Mouse (Mus musculus) layer of hippocampus, adult 9-10 months (tissue): Measurements from ENCODE around the gene Ugt1a6a.
A peak's percentile ranks its signal among the peaks of the same experiment; 100 is the strongest.
"Not testable (repeated sequence)": the region's sequence is repeated elsewhere in the genome, so short reads cannot be mapped to it uniquely, and the experiment has no call there.

Experiments
- DNase-seq: peaks from one replicate; pipeline ENCODE4 v3.0.0; 2022; ENCODE audit warnings: low spot score

The Ugt1a6a gene

DNA sequence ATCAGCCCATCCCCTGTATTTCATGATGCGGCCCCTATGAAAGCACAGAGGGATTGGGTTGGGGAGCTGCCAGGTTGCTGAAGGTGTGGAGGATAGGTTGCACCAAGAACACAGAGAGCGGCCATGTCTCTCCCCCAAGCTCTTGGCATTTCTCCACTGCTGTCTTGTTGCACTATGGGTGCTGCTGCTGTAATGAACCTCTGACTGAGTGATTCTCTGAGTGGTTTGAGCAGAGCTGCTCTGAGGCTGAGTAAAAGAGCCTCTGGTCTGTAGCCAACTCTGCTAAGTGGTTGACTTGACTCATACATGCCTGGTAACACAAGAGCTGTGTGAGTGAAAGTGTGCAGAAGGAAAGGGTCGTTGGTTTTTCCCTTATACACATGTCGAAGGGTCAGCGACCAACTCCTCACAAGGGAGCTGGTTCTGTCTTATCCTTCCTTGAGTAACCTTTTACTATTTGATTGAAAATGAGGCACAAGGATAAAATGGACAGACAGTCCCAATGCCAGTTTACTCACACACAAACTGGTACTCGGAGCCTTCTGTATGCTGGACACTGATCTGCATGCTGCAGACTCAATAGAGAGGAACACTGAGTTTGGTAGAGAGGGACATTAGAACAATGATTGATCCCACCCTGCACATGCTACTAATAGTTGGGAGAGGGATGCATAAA is 758 bp downstream of the Ugt1a6a start:
- not testable (repeated sequence) for DNase-seq

DNA sequence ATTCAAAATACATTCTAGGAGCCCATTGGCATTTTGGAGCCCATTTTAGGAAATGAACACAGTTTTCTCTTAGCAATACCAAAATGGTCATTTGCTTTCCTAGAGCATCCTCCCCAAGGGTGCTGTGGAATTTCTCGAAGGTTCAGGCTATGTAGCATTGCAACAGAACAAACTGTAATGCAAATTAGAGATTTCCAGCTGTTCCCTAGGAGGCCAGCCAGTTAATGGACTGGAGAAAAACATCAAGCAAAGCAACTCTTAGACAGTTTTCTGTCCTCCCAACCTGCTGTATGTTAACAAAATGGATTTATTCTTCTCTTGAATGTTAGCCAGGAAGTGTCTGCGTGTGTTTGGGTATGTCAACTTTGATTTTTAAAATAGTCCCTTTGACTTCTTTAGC is 2.0 kb downstream of the Ugt1a6a start:
- DNase-seq: no peak

DNA sequence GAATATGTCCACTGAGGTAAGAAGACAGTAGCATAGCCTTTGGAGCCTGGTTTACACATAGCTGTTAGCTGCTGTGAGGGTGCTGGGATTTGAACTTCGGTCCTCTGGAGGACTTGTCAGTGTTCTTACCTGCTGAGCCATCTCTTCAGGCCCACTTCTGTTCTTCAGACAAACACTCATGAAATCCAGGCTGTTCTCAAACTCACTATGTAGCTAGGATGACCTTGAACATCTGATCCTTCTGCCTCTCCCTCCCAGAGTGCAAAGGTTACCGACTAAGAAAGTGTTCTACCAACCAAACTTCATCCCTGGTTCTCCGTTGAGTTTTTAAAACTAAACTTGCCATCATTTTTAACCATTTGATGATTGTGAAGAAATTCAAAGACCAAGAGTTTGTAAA is 2.7 kb downstream of the Ugt1a6a start:
- no peak for DNase-seq

DNA sequence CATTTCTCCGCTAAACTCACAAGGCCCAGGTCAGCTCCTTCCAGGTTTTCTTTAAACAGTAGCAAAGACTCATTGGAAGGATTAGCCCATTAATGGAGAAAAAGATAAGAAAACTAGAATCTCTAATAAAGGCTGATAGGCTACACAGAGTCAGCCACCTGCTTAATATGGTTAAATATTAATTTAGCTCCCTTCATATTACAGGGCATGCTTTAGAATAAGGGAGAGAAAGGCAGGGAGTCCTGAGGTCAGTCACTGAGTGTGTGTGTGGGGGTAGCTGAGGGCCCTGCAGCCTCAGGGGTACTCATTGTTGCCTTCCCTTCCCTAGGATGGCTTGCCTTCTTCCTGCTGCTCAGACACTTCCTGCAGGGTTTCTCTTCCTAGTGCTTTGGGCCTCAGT is 3.5 kb downstream of the Ugt1a6a start:
- DNase-seq: no peak

DNA sequence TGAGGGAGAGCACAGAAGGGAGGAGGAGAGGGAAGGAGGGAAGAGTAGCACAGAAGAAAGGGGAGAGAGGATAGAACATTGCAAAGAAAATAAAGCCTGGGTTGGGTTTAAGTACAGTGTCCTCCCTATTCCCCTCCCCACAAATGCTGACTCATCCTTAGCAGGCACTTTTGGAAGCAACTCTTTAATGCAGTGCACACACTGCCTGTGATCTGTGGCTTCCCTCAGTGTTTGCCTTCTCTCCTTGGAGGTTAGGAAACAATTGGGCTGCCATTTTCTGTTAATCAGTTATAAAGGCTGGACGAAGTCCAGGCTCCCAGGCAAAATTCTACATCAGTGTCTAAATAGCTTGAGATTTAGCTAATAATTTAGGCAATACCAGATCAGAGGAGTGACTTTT is 5.9 kb downstream of the Ugt1a6a start:
- not testable (repeated sequence) for DNase-seq

DNA sequence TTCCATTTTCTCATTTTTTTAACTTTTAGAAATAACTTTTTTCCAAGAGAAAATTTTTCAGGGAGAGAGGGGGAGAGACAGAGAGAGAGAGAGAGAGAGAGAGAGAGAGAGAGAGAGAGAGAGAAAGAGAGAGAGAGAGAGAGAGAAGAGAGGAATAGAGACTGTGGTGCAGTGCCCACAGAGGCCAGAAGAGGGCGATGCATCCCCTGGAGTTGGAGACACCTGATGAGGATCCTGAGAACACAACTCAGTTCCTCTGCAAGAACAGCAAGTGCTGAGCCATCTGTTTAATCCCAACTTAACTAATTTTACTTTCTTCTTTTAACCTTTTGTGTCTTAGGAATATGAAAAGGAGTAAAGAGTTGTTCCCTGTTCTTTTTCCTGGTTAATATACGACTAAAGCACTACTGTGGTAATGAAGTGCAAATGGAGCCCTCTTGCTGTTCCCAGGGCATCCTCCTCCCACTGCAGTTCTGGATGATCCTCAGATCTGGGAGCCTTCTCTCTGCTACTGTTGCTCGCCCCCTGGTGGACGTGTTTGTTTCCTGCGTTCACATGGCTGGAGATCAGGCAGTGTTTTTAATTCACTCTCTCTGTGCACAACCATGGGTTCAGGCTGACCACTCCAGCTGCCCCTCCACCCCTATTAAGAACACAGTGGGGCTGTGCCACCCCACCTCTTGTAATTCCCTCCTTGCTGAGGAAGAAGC is 9.5 kb downstream of the Ugt1a6a start:
- DNase-seq: peak; percentile 17

DNA sequence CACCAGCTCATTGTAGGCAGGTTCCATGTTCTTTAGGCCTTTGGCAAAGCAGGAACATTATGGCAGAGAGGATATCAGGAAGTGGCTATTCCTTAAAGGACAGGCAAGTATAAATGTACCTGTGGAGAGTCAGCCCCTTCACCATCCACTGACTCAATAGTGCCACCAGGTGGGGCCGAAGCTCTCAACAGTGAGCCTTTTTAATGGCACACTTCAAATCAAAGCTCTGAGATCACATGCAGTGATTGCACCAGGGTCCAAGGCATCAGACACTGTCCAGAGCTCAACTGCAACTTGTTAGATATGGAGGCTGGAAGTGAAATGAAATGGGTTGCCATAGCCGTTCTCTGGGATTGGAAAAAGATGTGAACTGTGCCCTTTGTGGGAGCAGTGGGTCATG is 10.7 kb downstream of the Ugt1a6a start:
- not testable (repeated sequence) for DNase-seq

DNA sequence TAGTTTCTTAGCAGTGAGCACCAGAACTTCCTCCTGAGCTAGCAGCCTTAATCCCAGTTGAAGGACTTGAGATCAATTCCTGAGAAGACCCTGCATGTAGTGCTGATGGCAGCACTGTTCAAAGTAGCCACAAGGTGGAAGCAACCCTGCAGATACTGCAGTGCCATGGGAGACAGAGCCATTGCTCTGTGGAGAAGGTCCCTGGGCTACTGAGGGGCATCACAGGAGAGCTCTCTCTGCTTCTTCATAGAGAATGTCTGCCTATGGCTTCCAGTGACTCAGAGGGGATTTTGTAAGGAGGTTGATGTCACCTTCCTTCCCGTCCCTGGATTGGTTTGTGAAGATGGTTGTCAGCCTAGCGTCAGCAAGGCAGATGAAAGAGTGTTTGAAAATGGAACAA is 15.5 kb downstream of the Ugt1a6a start:
- not testable (repeated sequence) for DNase-seq

DNA sequence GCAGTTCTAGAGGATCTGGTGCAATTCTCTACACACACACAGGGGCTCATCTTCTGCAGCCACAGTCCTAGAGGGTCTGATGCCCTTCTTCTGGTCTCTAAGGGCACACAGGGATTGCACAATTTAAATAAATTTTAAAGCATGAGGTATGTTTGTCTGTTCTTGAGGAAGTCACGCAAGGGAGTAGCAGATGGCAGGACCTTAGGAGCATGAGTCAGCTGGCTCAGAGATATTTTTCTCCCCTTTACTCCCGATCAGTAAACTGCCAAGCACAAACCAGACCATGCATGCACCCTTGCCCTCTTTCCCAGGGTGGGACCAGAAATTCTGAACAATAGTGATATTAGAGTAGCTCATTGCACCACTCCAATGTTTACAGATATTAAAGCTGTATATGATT is 23.8 kb downstream of the Ugt1a6a start:
- DNase-seq: no peak

DNA sequence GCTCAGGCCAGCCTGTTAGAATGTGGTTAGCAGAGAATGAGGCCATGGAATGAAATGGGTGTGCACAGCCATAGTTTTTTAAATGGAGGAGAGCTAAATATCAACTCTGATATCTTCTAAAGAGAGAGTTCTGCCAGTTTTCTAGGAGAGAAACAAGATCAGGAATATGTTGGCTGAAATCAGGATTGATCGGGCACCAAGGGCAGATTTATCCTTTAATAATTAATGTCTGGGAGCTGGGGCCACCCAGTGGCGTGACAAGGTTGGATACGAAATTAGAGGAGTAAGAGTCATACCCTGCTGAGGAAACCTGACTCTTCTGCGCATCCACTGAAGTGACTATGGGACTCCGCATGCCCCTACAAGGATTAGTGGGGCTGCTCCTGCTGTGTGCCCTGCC is 31.1 kb downstream of the Ugt1a6a start, which contains the start of gene Ugt1a5:
Ugt1a5 (plus strand) TSS at position 302 of the 400 bp plus-strand sequence.
- no peak for DNase-seq

DNA sequence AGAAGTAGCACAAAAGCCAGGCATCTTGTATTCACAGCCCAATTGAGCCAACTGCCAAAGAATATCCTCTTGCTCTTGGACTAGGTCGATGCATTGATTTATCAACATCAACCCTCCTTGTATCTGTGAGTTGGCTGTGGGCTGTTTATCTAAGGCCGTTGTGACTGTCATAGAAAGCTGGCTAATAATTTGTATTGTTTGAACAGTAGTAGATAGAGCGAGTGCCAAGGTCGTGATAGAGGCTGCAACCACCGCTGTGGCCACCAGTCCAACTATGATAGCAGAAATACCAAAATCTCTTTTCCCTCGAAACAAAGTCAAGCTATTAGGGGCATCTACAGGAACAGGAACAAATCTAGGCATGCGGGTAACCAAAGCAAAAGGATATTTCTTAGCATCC is 37.6 kb downstream of the Ugt1a6a start:
- DNase-seq: not testable (repeated sequence)

DNA sequence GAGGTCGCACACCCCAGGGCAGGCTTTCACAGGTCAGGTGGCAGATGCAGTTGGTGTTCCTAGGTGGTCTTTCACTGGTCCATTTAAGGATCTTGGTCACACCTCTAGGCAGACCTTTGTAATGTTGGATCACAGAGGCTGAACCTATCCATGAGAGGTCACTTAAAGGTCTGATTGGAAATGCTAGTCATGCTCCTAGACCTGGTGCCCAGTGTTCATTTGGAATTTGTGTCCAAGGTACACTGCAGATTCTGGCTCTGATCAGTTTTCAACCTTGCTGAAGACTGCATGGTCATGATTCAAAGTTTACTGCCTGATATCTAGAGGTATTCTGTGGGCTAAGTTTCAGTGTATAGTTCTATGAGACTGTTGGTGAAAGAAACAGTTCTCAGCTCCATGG is 45.0 kb downstream of the Ugt1a6a start:
- no peak for DNase-seq

DNA sequence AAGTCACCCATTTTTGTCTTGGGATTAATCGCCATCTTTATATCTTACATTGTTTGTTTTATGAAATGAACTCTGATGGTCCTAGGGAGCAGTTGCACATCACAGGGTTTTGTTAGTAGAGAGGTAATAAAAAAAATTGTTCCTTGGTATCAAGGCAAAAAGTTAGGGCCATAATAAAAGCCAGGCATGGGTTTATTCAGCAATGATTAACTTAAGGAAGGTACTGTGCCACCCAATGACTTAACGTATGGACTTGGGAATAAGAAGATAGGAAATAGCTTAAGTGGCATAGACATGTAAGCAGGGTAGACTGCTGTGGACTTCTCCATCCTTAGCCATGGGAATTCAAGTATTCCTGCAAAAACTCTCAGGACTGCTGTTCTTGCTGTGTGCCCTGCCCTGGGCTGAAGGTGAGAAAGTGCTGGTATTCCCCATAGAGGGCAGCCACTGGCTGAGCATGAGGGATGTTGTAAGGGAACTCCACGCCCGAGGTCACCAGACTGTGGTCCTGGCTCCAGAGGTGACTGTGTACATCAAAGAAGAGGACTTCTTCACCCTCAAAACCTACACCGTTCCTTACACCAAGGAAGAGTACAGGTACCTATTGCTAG is 51.8 kb downstream of the Ugt1a6a start:
- DNase-seq: no peak

DNA sequence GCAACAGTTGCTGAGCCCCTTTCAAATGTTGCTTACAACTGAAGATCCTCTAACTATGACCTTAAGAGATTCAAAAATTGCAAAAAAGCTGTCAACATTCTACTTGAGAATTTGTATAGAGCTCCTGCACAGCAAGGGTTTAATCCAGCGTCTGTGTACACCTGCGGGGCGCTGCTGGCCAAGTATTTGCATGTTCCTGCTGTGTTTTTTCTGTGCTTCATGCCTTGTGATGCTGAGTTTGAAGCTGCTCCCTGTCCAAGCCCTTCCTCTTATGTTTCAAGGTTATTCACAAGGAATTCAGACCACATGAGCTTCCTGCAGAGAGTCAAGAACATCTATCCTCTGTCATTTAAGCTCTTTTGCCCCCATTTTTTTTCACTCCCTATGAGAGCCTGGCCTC is 57.5 kb downstream of the Ugt1a6a start:
- no peak for DNase-seq

DNA sequence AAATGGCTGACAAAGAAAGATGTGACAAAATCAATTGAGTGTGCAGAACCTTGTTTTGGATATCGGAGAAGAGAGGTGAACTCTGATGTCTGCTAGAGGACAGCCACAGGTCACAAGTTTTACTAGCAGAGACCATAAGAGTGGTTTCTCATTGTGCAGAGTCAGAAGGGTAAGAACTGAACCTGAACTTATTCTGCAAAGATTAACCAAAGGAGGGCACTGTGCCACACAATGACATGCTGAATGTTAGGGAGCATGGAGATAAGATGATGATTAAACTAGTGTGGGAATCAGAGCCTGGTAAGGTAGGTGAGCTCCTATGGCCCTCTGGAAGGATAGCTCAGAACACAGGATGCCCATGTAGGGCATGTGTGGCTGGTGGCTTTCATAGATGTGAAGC is 61.1 kb downstream of the Ugt1a6a start:
- no peak for DNase-seq

DNA sequence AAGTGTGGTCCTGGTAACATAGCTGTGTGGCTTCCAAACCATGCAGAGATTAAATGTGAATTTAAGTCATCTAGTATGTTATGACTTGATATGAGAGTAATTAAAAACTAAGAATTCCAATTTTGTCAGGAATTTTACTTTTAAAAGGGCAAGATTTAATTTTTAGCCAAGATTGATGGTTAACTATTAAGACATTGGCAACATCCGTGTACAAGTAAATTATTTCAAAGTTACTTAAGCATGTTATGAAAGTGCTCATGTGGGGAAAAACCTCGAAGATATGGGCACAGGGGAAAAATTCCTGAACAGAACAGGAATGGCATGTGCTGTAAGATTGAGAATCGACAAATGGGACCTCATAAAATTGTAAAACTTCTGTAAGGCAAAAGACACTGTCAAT is 62.8 kb downstream of the Ugt1a6a start:
- no peak for DNase-seq

DNA sequence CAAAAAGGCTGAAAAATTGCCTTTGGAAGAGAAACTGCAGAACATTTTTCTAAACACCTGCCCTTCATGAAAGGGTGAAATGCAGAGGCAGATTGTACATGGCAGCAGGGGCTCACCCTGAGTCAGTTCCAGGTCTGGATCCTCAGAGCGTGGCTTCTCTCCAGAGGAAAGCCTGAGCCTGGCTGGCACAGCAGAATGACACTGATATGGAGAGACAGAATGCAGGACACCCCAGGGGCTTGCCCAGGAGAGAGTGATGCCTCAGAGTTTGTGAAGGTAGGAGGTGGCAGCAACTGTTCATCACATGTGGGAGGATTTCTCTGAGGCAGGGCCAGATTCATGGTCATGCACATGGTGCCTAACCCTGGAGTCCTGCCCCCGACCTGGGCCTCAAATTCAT is 65.4 kb downstream of the Ugt1a6a start:
- DNase-seq: no peak

DNA sequence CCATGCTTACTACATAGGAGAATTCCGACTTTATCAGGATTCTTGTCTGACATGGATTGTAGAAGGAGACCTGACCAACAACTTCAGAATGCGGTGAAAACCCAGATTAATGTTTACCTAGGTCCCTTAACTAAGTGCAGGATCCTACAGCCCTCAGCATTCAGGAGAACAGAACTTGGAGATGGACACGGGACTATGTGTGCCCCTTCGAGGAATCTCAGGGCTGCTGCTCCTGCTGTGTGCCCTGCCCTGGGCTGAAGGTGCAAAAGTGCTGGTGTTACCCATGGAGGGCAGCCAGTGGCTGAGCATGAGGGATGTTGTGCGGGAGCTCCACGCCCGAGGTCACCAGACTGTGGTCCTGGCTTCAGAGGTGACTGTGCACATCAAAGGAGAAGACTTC is 65.8 kb downstream of the Ugt1a6a start, which contains the start of gene Ugt1a2:
Ugt1a2 (plus strand) TSS at position 146 of the 400 bp plus-strand sequence.
- no peak for DNase-seq

DNA sequence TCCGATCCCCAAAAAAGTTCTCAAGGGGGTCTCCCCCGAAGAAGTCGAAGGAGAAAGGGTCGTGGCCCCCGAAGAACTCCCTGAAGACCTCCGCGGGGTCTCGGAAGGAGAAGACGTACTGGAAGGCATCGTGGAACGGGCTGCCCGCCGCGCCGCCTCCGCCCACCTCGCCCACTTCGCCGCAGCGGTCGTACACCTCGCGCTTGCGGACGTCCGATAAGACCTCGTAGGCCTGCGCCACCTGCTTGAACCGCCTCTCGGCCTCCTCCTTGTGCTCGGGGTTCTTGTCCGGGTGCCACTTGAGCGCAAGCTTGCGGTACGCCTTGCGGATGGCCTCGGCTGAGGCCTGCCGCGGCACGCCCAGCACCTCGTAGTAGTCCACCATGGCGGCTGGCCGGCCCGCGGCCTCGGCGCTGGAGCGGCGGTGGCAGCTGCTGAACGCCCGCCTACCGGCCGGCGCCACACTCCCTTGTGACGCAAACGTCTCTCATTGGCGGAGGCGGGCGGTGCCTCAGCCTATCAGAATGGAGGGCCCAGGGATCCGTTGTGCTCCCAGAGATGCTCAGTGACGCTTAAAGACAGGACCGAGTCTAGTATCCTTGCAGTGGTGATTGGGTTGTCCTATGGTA is 70.8 kb downstream of the Ugt1a6a start, which contains the start of gene Dnajb3:
Dnajb3 (minus strand) TSS at position 489 of the 629 bp plus-strand sequence.
- DNase-seq: no peak

DNA sequence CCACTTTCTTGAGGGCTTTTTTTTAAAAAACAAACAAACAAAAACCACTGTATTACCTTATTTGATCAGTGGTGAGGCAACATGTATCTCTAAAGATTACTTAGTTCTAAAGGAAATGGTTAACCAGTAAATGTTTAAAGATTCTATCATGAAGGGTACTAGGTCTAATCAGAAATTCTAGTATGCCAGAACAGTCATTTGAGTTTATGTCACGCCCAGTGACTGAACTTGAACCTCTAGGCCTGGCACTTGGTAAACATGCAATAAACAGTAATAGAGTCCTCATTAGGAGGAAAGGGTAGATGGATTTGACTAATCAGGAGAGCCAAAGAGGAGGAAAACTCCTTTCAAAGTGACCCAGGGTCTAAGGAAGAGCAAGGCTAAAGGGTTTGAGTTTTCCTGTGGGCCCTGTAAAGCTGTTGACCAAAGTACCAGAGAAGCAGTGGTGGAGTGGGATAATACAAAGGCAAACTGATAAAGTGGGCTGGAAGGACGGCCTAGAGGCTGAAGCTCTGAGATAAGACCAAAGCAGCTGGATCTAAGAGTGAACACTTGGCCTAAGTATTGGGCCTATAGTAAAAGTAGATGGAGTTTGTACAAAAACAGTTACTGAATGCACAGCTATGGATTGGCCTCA is 72.4 kb downstream of the Ugt1a6a start:
- DNase-seq: no peak

DNA sequence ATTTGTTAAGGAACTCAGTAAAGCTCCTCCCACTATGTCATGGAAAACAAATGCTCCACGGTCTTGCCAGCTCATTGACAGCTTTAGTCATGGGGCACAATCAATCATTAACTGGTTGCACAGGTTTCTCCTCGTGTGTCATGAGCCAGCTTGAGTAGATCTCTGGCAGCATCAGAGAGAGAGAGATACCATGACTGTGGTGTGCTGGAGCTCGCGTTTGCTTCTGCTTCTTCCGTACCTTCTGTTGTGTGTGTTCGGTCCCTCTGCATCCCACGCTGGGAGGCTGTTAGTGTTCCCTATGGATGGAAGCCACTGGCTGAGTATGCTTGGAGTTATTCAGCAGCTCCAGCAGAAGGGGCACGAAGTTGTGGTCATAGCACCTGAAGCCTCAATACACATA is 77.2 kb downstream of the Ugt1a6a start, which contains the start of gene Ugt1a1:
Ugt1a1 (plus strand) TSS at position 148 of the 400 bp plus-strand sequence.
- no peak for DNase-seq
